Mouse (Mus musculus): ENCODE measurements at regions not wholly inside any gene's neighbourhood (a gene's known extent, or its start where the extent isn't known, plus 50 kb on each side); places are given as distances from the start of the nearest gene placed in this dataset.

- TF ChIP-seq POLR2A (IDR thresholded peaks at IDR 0.05; ENCODE audit: borderline replicate concordance, control insufficient read depth, low read depth, low read length) (no peak), CTCF (IDR thresholded peaks at IDR 0.05; ENCODE audit: control insufficient read depth, insufficient read depth, low read length) (no peak)
Measured at GRCm38 (mm10) chr13:101439517-101439916, 328.5 kb downstream of the Pik3r1 start.
